8 mouse cellular contexts compared by ENCODE assay signal in genomic region chr9:87254903-87255695, GRCm38 (mm10). TPM values are rescaled to one million over a fixed set of nuclear protein-coding genes. Genes with fewer than 3 reads are reported as not detected.
A peak's percentile ranks its signal among the peaks of the same experiment; 100 is the strongest.
DNase-seq lines count a peak whose midpoint lies in the region; ATAC-seq and TF ChIP-seq lines count a peak whose summit lies in the region.

Gene Cep162 (minus strand): TSS chr9:87255536.

- peaks cover 3% of the 10 kb centered on the region in 2 experiments; a peak in 3 of 4 replicates for H3K4me1 ChIP-seq in MEL (ENCODE audit: control insufficient read depth in 1 of 2, insufficient read depth in 2 of 2, low read length in 2 of 2)
- H3K4me1 ChIP-seq in cerebellum, adult 2 months (ENCODE audit: control insufficient read depth, insufficient read depth, low read length), result no peaks in the 10 kb centered on the region
- H3K4me1 ChIP-seq in forebrain, postnatal 0 days (ENCODE audit: insufficient read depth), result no peaks in the 10 kb centered on the region; the same call in 1 of the 2 replicates
- 0 out of 2 replicates have a peak, but pooled peaks cover 2% of the 10 kb centered on the region for H3K4me1 ChIP-seq in lung, embryonic 15.5 days

- H3K9me3 ChIP-seq in MEL (replicated peaks; ENCODE audit: insufficient read depth, low read length), result no peaks in the 10 kb centered on the region
- no peaks in the 10 kb centered on the region for H3K9me3 ChIP-seq in forebrain, postnatal 0 days (ENCODE audit: low read length)
- H3K9me3 ChIP-seq in lung, embryonic 15.5 days, result no peaks in the 10 kb centered on the region

- H3K79me2 ChIP-seq in MEL (ENCODE audit: control insufficient read depth, insufficient read depth, low read length, poor library complexity), result no peaks in the 10 kb centered on the region

- no peak for TF ChIP-seq CTCF in MEL (IDR thresholded peaks at IDR 0.05 in 2 of 3, conservative IDR thresholded peaks at IDR 0.05 in 1 of 3; ENCODE audit: control insufficient read depth in 1 of 3, insufficient read depth in 1 of 3, low read depth in 2 of 3, low read length in 3 of 3, poor library complexity in 1 of 3, severe bottlenecking in 1 of 3)
- no peak for TF ChIP-seq CTCF in cerebellum, adult 2 months (IDR thresholded peaks at IDR 0.05; ENCODE audit: borderline replicate concordance, insufficient read depth, low read depth, low read length)
- no peak; the same call in 1 of the 2 replicates for TF ChIP-seq CTCF in forebrain, postnatal 0 days (IDR thresholded peaks at IDR 0.05; ENCODE audit: low read depth)

- DNase-seq in MEL (ENCODE audit: low read depth, low spot score), result peak; percentile 93
- DNase-seq in cerebellum, adult 2 months, result peak; percentile 88 to 92
- DNase-seq in forebrain, postnatal 0 days, result peak; percentile 96
- peak; percentile 85 for DNase-seq in heart, postnatal 4 days
- DNase-seq in layer of hippocampus, adult 8-10 months (ENCODE audit: low spot score in 2 of 2), result peak; percentile 89 to 92
- DNase-seq in ovary, adult 18-20 months (ENCODE audit: low spot score), result peak; percentile 76
- peak; percentile 88 for DNase-seq in thymus, postnatal 0 days (ENCODE audit: low spot score)

- peaks cover 0 to 5% of the 10 kb centered on the region in 2 experiments; a peak in 2 of 4 replicates for H3K36me3 ChIP-seq in MEL (ENCODE audit: control insufficient read depth in 1 of 2, insufficient read depth in 2 of 2, low read length in 2 of 2)
- H3K36me3 ChIP-seq in forebrain, postnatal 0 days (ENCODE audit: insufficient read depth), result no peaks in the 10 kb centered on the region
- no peaks in the 10 kb centered on the region for H3K36me3 ChIP-seq in lung, embryonic 15.5 days

- peak; percentile 56 to 68; a peak in 2 of 4 replicates for TF ChIP-seq POLR2A in MEL (IDR thresholded peaks at IDR 0.05; ENCODE audit: control insufficient read depth in 1 of 2, insufficient read depth in 1 of 2, low read depth in 1 of 2, low read length in 2 of 2, poor library complexity in 1 of 2)
- TF ChIP-seq POLR2A in cerebellum, adult 2 months (IDR thresholded peaks at IDR 0.05; ENCODE audit: borderline replicate concordance, insufficient read depth, low read length), result no peak

- no peak for TF ChIP-seq EP300 in MEL (IDR thresholded peaks at IDR 0.05; ENCODE audit: low read depth in 1 of 2, low read length in 2 of 2)

- peak within 1 kb of the TSS; percentile 74 for H3K4me2 ChIP-seq in forebrain, postnatal 0 days (ENCODE audit: low read depth)
- peak within 1 kb of the TSS; percentile 63 for H3K4me2 ChIP-seq in lung, embryonic 15.5 days

- H3K27ac ChIP-seq in MEL (ENCODE audit: control insufficient read depth, low read depth, low read length), result peak within 1 kb of the TSS; percentile 80
- H3K27ac ChIP-seq in cerebellum, adult 2 months (ENCODE audit: insufficient read depth, low read length), result peak within 1 kb of the TSS; percentile 30
- H3K27ac ChIP-seq in forebrain, postnatal 0 days (ENCODE audit: low read depth, low read length), result peak within 1 kb of the TSS; percentile 89
- peak within 1 kb of the TSS; percentile 62 for H3K27ac ChIP-seq in lung, embryonic 15.5 days

- TF ChIP-seq RAD21 in MEL (IDR thresholded peaks at IDR 0.05; ENCODE audit: low read depth, low read length), result no peak

- peak; percentile 98 for ATAC-seq in forebrain, postnatal 0 days
- peak; percentile 98 for ATAC-seq in lung, embryonic 15.5 days (ENCODE audit: borderline replicate concordance, extremely low read depth, low FRiP score, low TSS enrichment)

- under 1% methylated on average over 41 of the region's 41 CpGs for WGBS in cerebellum, adult 2 months
- under 1% methylated on average over 41 of the region's 41 CpGs for WGBS in forebrain, postnatal 0 days
- under 1% methylated on average over 41 of the region's 41 CpGs for WGBS in lung, embryonic 15.5 days

- peak within 1 kb of the TSS; percentile 84 to 89 for H3K4me3 ChIP-seq in MEL (ENCODE audit: control insufficient read depth in 1 of 2, insufficient read depth in 1 of 2, low read depth in 2 of 2, low read length in 2 of 2)
- peak within 1 kb of the TSS; percentile 88 for H3K4me3 ChIP-seq in cerebellum, adult 2 months (replicated peaks; ENCODE audit: insufficient read depth, low read depth, low read length)
- H3K4me3 ChIP-seq in forebrain, postnatal 0 days (ENCODE audit: low read depth, low read length), result peak within 1 kb of the TSS; percentile 71
- H3K4me3 ChIP-seq in lung, embryonic 15.5 days, result peak within 1 kb of the TSS; percentile 60

- H3K9ac ChIP-seq in MEL (ENCODE audit: control insufficient read depth, low read depth, low read length, poor library complexity, severe bottlenecking), result peak within 1 kb of the TSS; percentile 78
- peak within 1 kb of the TSS; percentile 60 for H3K9ac ChIP-seq in forebrain, postnatal 0 days
- peak within 1 kb of the TSS; percentile 57 for H3K9ac ChIP-seq in lung, embryonic 15.5 days

- no peaks in the 10 kb centered on the region; a peak in 2 of 4 replicates for H3K27me3 ChIP-seq in MEL (ENCODE audit: control insufficient read depth in 1 of 2, insufficient read depth in 2 of 2, low read length in 2 of 2)
- no peaks in the 10 kb centered on the region for H3K27me3 ChIP-seq in cerebellum, adult 2 months (ENCODE audit: control insufficient read depth, insufficient read depth, low read length)
- no peaks in the 10 kb centered on the region for H3K27me3 ChIP-seq in forebrain, postnatal 0 days (ENCODE audit: insufficient read depth, low read length)
- no peaks in the 10 kb centered on the region for H3K27me3 ChIP-seq in lung, embryonic 15.5 days

TF ChIP-seq in MEL, 35 proteins besides CTCF, POLR2A, EP300 and RAD21:
- TF ChIP-seq SIN3A (IDR thresholded peaks at IDR 0.05; ENCODE audit: low read length) (peak; percentile 94), MYB (IDR thresholded peaks at IDR 0.05; ENCODE audit: low read depth, low read length) (no peak), MXI1 (IDR thresholded peaks at IDR 0.05; ENCODE audit: low read depth, low read length) (peak; percentile 60; the same call in 1 of the 2 replicates), USF1 (IDR thresholded peaks at IDR 0.05; ENCODE audit: low read depth, low read length) (peak; percentile 99), TCF12 (IDR thresholded peaks at IDR 0.05; ENCODE audit: low read depth, low read length) (0 out of 2 replicates have a peak, but pooled peaks have one; percentile 26), ZNF384 (IDR thresholded peaks at IDR 0.05; ENCODE audit: low read depth, low read length) (no peak), HCFC1 (IDR thresholded peaks at IDR 0.05; ENCODE audit: low read depth, low read length) (peak; percentile 98), MAX (IDR thresholded peaks at IDR 0.05; ENCODE audit: low read length) (peak; percentile 92), KAT2A (conservative IDR thresholded peaks at IDR 0.05; ENCODE audit: low read depth, low read length) (peak; percentile 79), ZC3H11A (IDR thresholded peaks at IDR 0.05; ENCODE audit: low read depth, low read length) (no peak), JUND (IDR thresholded peaks at IDR 0.05; ENCODE audit: low read depth, low read length) (no peak), NRF1 (IDR thresholded peaks at IDR 0.05; ENCODE audit: insufficient read depth, low read depth, low read length, poor library complexity, severe bottlenecking) (peak; percentile 88), ELF1 (IDR thresholded peaks at IDR 0.05; ENCODE audit: low read depth, low read length) (peak; percentile 84), USF2 (IDR thresholded peaks at IDR 0.05; ENCODE audit: borderline replicate concordance in 1 of 2, insufficient read depth in 1 of 2, low read depth in 1 of 2, low read length in 2 of 2) (peak; percentile 95 to 99)

RNA-seq across cellular contexts. Expression of gene Cep162, which starts in this region (rescaled TPM):
- total RNA-seq in MEL (2012; rRNA removed), result 3.7 and 4.2 TPM in 2 replicates
- polyA plus RNA-seq in MEL (2012; ENCODE audit: insufficient read depth in 1 of 2, insufficient read length in 2 of 2, low read depth in 1 of 2, low replicate concordance in 2 of 2, missing spikeins in 1 of 2), result 1 to 10 TPM in 1 of 2 experiments, not detected in 1; 5.4 TPM
- 5.2 and 5.5 TPM in 2 replicates for polyA plus RNA-seq in cerebellum, adult 2 months (2012; rRNA removed)
- total RNA-seq in forebrain, postnatal 0 days (2014; rRNA removed), result 6.7 and 8.9 TPM in 2 replicates
- polyA plus RNA-seq in forebrain, postnatal 0 days (2015; fragmentation: Nextera tagmentation; extraction: Ambion mirVana), result 1.8 and 3.4 TPM in 2 replicates
- total RNA-seq in heart, postnatal 4 days (2021), result 1 to 10 TPM; 3.7 to 4.2 TPM
- total RNA-seq in layer of hippocampus, adult 8-10 months (2022), result 10 to 100 TPM; 10.6 to 15.2 (median 14.0) TPM
- polyA plus RNA-seq in lung, embryonic 15.5 days (2015; fragmentation: Nextera tagmentation; extraction: Ambion mirVana), result 6.4 TPM in 2 replicates
- 3.2 and 3.6 TPM in 2 replicates for polyA plus RNA-seq in thymus, postnatal 0 days (2015; fragmentation: Nextera tagmentation; extraction: Ambion mirVana)

Comparison
In these comparisons a context has a peak if more than half of its experiments do, and no peak if none do; other contexts are left out.
1. Peak in every context shown above with its lines: DNase-seq, ATAC-seq, H3K4me3 ChIP-seq and H3K27ac ChIP-seq.
2. H3K27ac ChIP-seq: peak in every context shown above with its lines; median percentile 89 in forebrain, postnatal 0 days; 80 in MEL; 62 in lung, embryonic 15.5 days; 30 in cerebellum, adult 2 months.